ENCODE assay signal across 8 mouse cellular contexts in the genomic region with DNA sequence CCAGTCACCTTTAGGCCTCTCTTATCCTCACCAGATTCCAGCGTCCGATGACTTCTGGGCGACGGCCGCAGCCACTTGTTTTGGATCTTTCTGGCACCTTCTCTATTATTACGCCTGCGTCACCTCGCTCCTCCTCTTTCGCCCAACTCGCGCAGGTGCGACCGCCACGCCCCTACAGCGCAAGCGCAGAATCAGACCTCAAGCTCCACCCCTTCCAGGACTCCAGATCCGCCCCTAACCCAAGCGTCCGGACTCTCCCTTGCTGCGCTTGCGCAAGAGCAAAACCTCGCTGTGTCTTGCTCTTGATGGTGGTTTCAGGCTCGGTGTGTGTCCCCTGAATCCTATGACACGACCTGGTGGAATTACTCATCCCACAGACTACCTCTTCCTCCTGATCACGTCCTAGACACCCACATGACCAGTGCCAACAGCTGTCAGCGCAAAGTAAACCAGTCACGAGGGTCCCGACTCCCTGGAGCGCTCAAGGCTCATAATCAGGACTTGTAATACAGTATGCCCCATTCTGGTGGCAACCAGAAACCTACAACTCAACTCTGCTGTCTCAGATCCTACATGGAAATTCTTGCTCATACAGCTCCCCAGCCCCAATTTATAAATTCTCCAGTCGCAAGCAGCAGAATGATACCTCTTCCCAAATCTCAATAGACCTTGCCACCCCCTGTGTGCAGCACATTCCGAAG. TPM values are rescaled to one million over a fixed set of nuclear protein-coding genes. Genes with fewer than 3 reads are reported as not detected.
A peak's percentile ranks its signal among the peaks of the same experiment; 100 is the strongest.
DNase-seq lines count a peak whose midpoint lies in the region; ATAC-seq and TF ChIP-seq lines count a peak whose summit lies in the region.

No protein-coding gene starts in this region.

- peak overlapping the region; percentile 73 to 86 (median 86) for H3K4me3 ChIP-seq in CH12.LX (replicated peaks in 1 of 3; ENCODE audit: low read depth in 2 of 3, low read length in 2 of 3, poor library complexity in 1 of 3)
- H3K4me3 ChIP-seq in forebrain, embryonic 11.5 days (ENCODE audit: low read depth, low read length): peak overlapping the region; percentile 55
- H3K4me3 ChIP-seq in heart, postnatal 0 days (ENCODE audit: low read depth, low read length): peak overlapping the region; percentile 85
- peak overlapping the region; percentile 98 for H3K4me3 ChIP-seq in liver, embryonic 16.5 days (ENCODE audit: low read depth, low read length)
- H3K4me3 ChIP-seq in neural tube, embryonic 13.5 days: peak overlapping the region; percentile 77
- H3K4me3 ChIP-seq in testis, adult 2 months (ENCODE audit: control insufficient read depth, low read depth, low read length): peak overlapping the region; percentile 91

- H3K9ac ChIP-seq in CH12.LX (ENCODE audit: insufficient read depth, low read depth): peak overlapping the region; percentile 69
- peak overlapping the region; percentile 72 for H3K9ac ChIP-seq in forebrain, embryonic 11.5 days (ENCODE audit: low read length)
- peak overlapping the region; percentile 70 for H3K9ac ChIP-seq in heart, postnatal 0 days (replicated peaks; ENCODE audit: low read depth, low read length)
- peak overlapping the region; percentile 91 for H3K9ac ChIP-seq in liver, embryonic 16.5 days (ENCODE audit: low read depth, low read length)
- H3K9ac ChIP-seq in neural tube, embryonic 13.5 days: peak overlapping the region; percentile 80

- in situ Hi-C loops in CH12.LX (cut with MboI; ENCODE audit: low pct_ligation_motif_present, low pct_unique_long_range_greater_than_20kb, low sequenced_read_pairs): no loop called here

- no peaks in the 10 kb centered on the region for H3K27me3 ChIP-seq in CH12.LX (replicated peaks)
- H3K27me3 ChIP-seq in forebrain, embryonic 11.5 days (ENCODE audit: control insufficient read depth, insufficient read depth, low read length): no peaks in the 10 kb centered on the region
- H3K27me3 ChIP-seq in heart, postnatal 0 days (ENCODE audit: control insufficient read depth, insufficient read depth, low read length): no peaks in the 10 kb centered on the region
- no peaks in the 10 kb centered on the region for H3K27me3 ChIP-seq in liver, embryonic 16.5 days (ENCODE audit: control insufficient read depth, insufficient read depth, low read depth, low read length)
- no peaks in the 10 kb centered on the region for H3K27me3 ChIP-seq in neural tube, embryonic 13.5 days
- H3K27me3 ChIP-seq in testis, adult 2 months (ENCODE audit: control insufficient read depth, insufficient read depth, low read length): no peaks in the 10 kb centered on the region

- dilution Hi-C loops in CH12.LX (cut with MboI; ENCODE audit: extremely low pct_ligation_motif_present, extremely low pct_unique_long_range_greater_than_20kb, low sequenced_read_pairs): no loop called here

- no peak for TF ChIP-seq CTCF in CH12.LX (conservative IDR thresholded peaks at IDR 0.05 in 1 of 2, IDR thresholded peaks at IDR 0.05 in 1 of 2; ENCODE audit: low read depth in 2 of 2, low read length in 2 of 2)
- no peak for TF ChIP-seq CTCF in heart, postnatal 0 days (IDR thresholded peaks at IDR 0.05; ENCODE audit: low read depth)
- TF ChIP-seq CTCF in testis, adult 2 months (IDR thresholded peaks at IDR 0.05; ENCODE audit: control insufficient read depth, insufficient read depth, insufficient replicate concordance, low read depth, low read length): no peak

- peaks cover 3 to 41% of the 10 kb centered on the region in 2 experiments; a peak in 3 of 4 replicates for H3K4me1 ChIP-seq in CH12.LX (ENCODE audit: control insufficient read depth in 1 of 2, insufficient read depth in 2 of 2)
- peaks cover 17% of the 10 kb centered on the region for H3K4me1 ChIP-seq in forebrain, embryonic 11.5 days (replicated peaks; ENCODE audit: control insufficient read depth, insufficient read depth, low read length)
- H3K4me1 ChIP-seq in heart, postnatal 0 days (ENCODE audit: control insufficient read depth, insufficient read depth): peaks cover 20% of the 10 kb centered on the region
- H3K4me1 ChIP-seq in liver, embryonic 16.5 days (ENCODE audit: control insufficient read depth, low read depth, low read length): peaks cover 48% of the 10 kb centered on the region
- peaks cover 39% of the 10 kb centered on the region for H3K4me1 ChIP-seq in neural tube, embryonic 13.5 days (replicated peaks)
- peaks cover 30% of the 10 kb centered on the region for H3K4me1 ChIP-seq in testis, adult 2 months (ENCODE audit: control insufficient read depth, insufficient read depth, low read length)

- TF ChIP-seq POLR2A in CH12.LX (IDR thresholded peaks at IDR 0.05; ENCODE audit: low read depth, low read length): peak; percentile 79
- peak; percentile 71; the same call in 1 of the 2 replicates for TF ChIP-seq POLR2A in testis, adult 2 months (IDR thresholded peaks at IDR 0.05; ENCODE audit: control insufficient read depth, low read depth, low read length)

- ATAC-seq in forebrain, embryonic 11.5 days (replicated peaks; ENCODE audit: low FRiP score): peak; percentile 73
- ATAC-seq in heart, postnatal 0 days (ENCODE audit: insufficient read depth, low read depth): peak; percentile 80
- peak; percentile 69 for ATAC-seq in liver, embryonic 16.5 days (ENCODE audit: low read depth)
- ATAC-seq in neural tube, embryonic 13.5 days (ENCODE audit: low read depth): peak; percentile 67

- no peaks in the 10 kb centered on the region for H3K9me3 ChIP-seq in CH12.LX (replicated peaks; ENCODE audit: low read length)
- H3K9me3 ChIP-seq in forebrain, embryonic 11.5 days (ENCODE audit: control insufficient read depth, low read length): no peaks in the 10 kb centered on the region
- H3K9me3 ChIP-seq in heart, postnatal 0 days (replicated peaks; ENCODE audit: control insufficient read depth, low read length): no peaks in the 10 kb centered on the region
- H3K9me3 ChIP-seq in liver, embryonic 16.5 days (replicated peaks; ENCODE audit: control insufficient read depth, low read length): no peaks in the 10 kb centered on the region
- H3K9me3 ChIP-seq in neural tube, embryonic 13.5 days: no peaks in the 10 kb centered on the region

- no peak for TF ChIP-seq RAD21 in CH12.LX (IDR thresholded peaks at IDR 0.05; ENCODE audit: low read depth, low read length)

- 5% methylated on average over 31 of the region's 31 CpGs for WGBS in forebrain, embryonic 11.5 days
- WGBS in heart, postnatal 0 days: 2% methylated on average over 31 of the region's 31 CpGs
- 1% methylated on average over 31 of the region's 31 CpGs for WGBS in liver, embryonic 16.5 days (ENCODE audit: insufficient replicate concordance)
- 3% methylated on average over 31 of the region's 31 CpGs for WGBS in neural tube, embryonic 13.5 days

- no peak for TF ChIP-seq EP300 in CH12.LX (IDR thresholded peaks at IDR 0.05; ENCODE audit: low read length)
- TF ChIP-seq EP300 in heart, postnatal 0 days (IDR thresholded peaks at IDR 0.05; ENCODE audit: low read depth): no peak

- peak overlapping the region; percentile 87 for H3K4me2 ChIP-seq in CH12.LX (ENCODE audit: insufficient read depth, low read depth, poor library complexity, severe bottlenecking)
- peak overlapping the region; percentile 92 for H3K4me2 ChIP-seq in forebrain, embryonic 11.5 days (ENCODE audit: low read depth, low read length, severe bottlenecking)
- peak overlapping the region; percentile 94 for H3K4me2 ChIP-seq in heart, postnatal 0 days (ENCODE audit: low read depth, low read length)
- H3K4me2 ChIP-seq in liver, embryonic 16.5 days (ENCODE audit: low read depth, low read length): peak overlapping the region; percentile 91
- peak overlapping the region; percentile 85 for H3K4me2 ChIP-seq in neural tube, embryonic 13.5 days

- H3K27ac ChIP-seq in CH12.LX (ENCODE audit: insufficient read depth, low read depth): peak overlapping the region; percentile 34
- peak overlapping the region; percentile 41; the same call in 1 of the 2 replicates for H3K27ac ChIP-seq in forebrain, embryonic 11.5 days (ENCODE audit: low read depth, low read length)
- H3K27ac ChIP-seq in heart, postnatal 0 days (ENCODE audit: low read depth): peak overlapping the region; percentile 92
- H3K27ac ChIP-seq in liver, embryonic 16.5 days (ENCODE audit: low read length): peak overlapping the region; percentile 98
- peak overlapping the region; percentile 91 for H3K27ac ChIP-seq in neural tube, embryonic 13.5 days (replicated peaks)
- H3K27ac ChIP-seq in testis, adult 2 months (ENCODE audit: control insufficient read depth, insufficient read depth, low read depth, low read length): peak overlapping the region; percentile 93

- DNase-seq in CH12.LX (ENCODE audit: extremely low read depth): peak; percentile 98
- peak; percentile 97 for DNase-seq in c-Kit-positive CD71-positive TER-119-negative erythroid progenitor cells, embryonic 14.5 days (ENCODE audit: low read depth)
- peak; percentile 96 for DNase-seq in forebrain, embryonic 11.5 days (ENCODE audit: low spot score)
- DNase-seq in heart, postnatal 0 days (ENCODE audit: low spot score): peak; percentile 96
- DNase-seq in kidney, postnatal 4 days: peak; percentile 93 to 96

- H3K79me2 ChIP-seq in CH12.LX (replicated peaks; ENCODE audit: control insufficient read depth, extremely low read depth, insufficient read depth, poor library complexity, severe bottlenecking): peaks cover 9% of the 10 kb centered on the region

- H3K36me3 ChIP-seq in CH12.LX (replicated peaks in 1 of 2; ENCODE audit: control insufficient read depth in 1 of 2, insufficient read depth in 1 of 2, low read length in 1 of 2): peaks cover 20 to 40% of the 10 kb centered on the region in 2 experiments
- no peaks in the 10 kb centered on the region; the same call in 1 of the 2 replicates for H3K36me3 ChIP-seq in forebrain, embryonic 11.5 days (ENCODE audit: control insufficient read depth, insufficient read depth, low read length)
- H3K36me3 ChIP-seq in heart, postnatal 0 days (replicated peaks; ENCODE audit: control insufficient read depth, insufficient read depth, low read length): peaks cover 22% of the 10 kb centered on the region
- peaks cover 29% of the 10 kb centered on the region for H3K36me3 ChIP-seq in liver, embryonic 16.5 days (ENCODE audit: control insufficient read depth, insufficient read depth)
- H3K36me3 ChIP-seq in neural tube, embryonic 13.5 days: peaks cover 29% of the 10 kb centered on the region
- H3K36me3 ChIP-seq in testis, adult 2 months (ENCODE audit: control insufficient read depth, insufficient read depth, low read length): no peaks in the 10 kb centered on the region

RNA-seq across cellular contexts. Expression of gene Dedd2, which starts 0.5 kb away (rescaled TPM):
- total RNA-seq in CH12.LX (2012; rRNA removed) (11.7 and 12.1 TPM in 2 replicates), CH12.LX (2014; rRNA removed) (10.7 and 13.9 TPM in 2 replicates)
- 10.2 and 10.6 TPM in 2 replicates for polyA plus RNA-seq in CH12.LX (2012; ENCODE audit: insufficient read length, low read depth)
- polyA plus RNA-seq in forebrain, embryonic 11.5 days (2014; fragmentation: Nextera tagmentation; extraction: Ambion mirVana): 11.2 TPM in 2 replicates
- 20.5 and 33.8 TPM in 2 replicates for total RNA-seq in heart, postnatal 0 days (2014; rRNA removed; ENCODE audit: low replicate concordance)
- 9.5 and 11.0 TPM in 2 replicates for polyA plus RNA-seq in heart, postnatal 0 days (2015; fragmentation: Nextera tagmentation; extraction: Ambion mirVana)
- polyA plus RNA-seq in liver, embryonic 16.5 days (2015; fragmentation: Nextera tagmentation; extraction: Ambion mirVana): 29.2 and 31.9 TPM in 2 replicates
- 16.6 and 17.7 TPM in 2 replicates for polyA plus RNA-seq in neural tube, embryonic 13.5 days (2015; fragmentation: Nextera tagmentation; extraction: Ambion mirVana)
- 26.0 and 27.1 TPM in 2 replicates for polyA plus RNA-seq in testis, adult 2 months (2012; rRNA removed)

RNA-seq across cellular contexts. Expression of gene Zfp526, which starts 1.3 kb away (rescaled TPM):
- 6.5 and 7.4 TPM in 2 replicates for total RNA-seq in CH12.LX (2012; rRNA removed)
- 2.0 and 2.2 TPM in 2 replicates for total RNA-seq in CH12.LX (2014; rRNA removed)
- 6.5 and 7.0 TPM in 2 replicates for polyA plus RNA-seq in CH12.LX (2012; ENCODE audit: insufficient read length, low read depth)
- 3.5 and 3.8 TPM in 2 replicates for polyA plus RNA-seq in forebrain, embryonic 11.5 days (2014; fragmentation: Nextera tagmentation; extraction: Ambion mirVana)
- total RNA-seq in heart, postnatal 0 days (2014; rRNA removed; ENCODE audit: low replicate concordance): 6.6 and 6.8 TPM in 2 replicates
- polyA plus RNA-seq in heart, postnatal 0 days (2015; fragmentation: Nextera tagmentation; extraction: Ambion mirVana): 1.2 and 1.4 TPM in 2 replicates
- 1.6 and 1.9 TPM in 2 replicates for polyA plus RNA-seq in liver, embryonic 16.5 days (2015; fragmentation: Nextera tagmentation; extraction: Ambion mirVana)
- 2.0 and 2.1 TPM in 2 replicates for polyA plus RNA-seq in neural tube, embryonic 13.5 days (2015; fragmentation: Nextera tagmentation; extraction: Ambion mirVana)
- polyA plus RNA-seq in testis, adult 2 months (2012; rRNA removed): 29.4 and 31.9 TPM in 2 replicates

RNA-seq across cellular contexts. Expression of gene Gsk3a, which starts 17.7 kb away (rescaled TPM):
- 47.5 and 55.1 TPM in 2 replicates for total RNA-seq in CH12.LX (2012; rRNA removed)
- 44.1 and 45.8 TPM in 2 replicates for total RNA-seq in CH12.LX (2014; rRNA removed)
- polyA plus RNA-seq in CH12.LX (2012; ENCODE audit: insufficient read length, low read depth): 72.2 and 76.1 TPM in 2 replicates
- 14.0 and 16.6 TPM in 2 replicates for polyA plus RNA-seq in forebrain, embryonic 11.5 days (2014; fragmentation: Nextera tagmentation; extraction: Ambion mirVana)
- 62.1 and 64.7 TPM in 2 replicates for total RNA-seq in heart, postnatal 0 days (2014; rRNA removed; ENCODE audit: low replicate concordance)
- 5.3 and 5.9 TPM in 2 replicates for polyA plus RNA-seq in heart, postnatal 0 days (2015; fragmentation: Nextera tagmentation; extraction: Ambion mirVana)
- polyA plus RNA-seq in liver, embryonic 16.5 days (2015; fragmentation: Nextera tagmentation; extraction: Ambion mirVana): 4.0 and 5.3 TPM in 2 replicates
- 16.5 and 16.8 TPM in 2 replicates for polyA plus RNA-seq in neural tube, embryonic 13.5 days (2015; fragmentation: Nextera tagmentation; extraction: Ambion mirVana)
- polyA plus RNA-seq in testis, adult 2 months (2012; rRNA removed): 91.9 and 94.8 TPM in 2 replicates

RNA-seq across cellular contexts. Expression of gene Erf, which starts 30.7 kb away (rescaled TPM):
- 13.0 and 13.2 TPM in 2 replicates for total RNA-seq in CH12.LX (2012; rRNA removed)
- 6.1 and 7.1 TPM in 2 replicates for total RNA-seq in CH12.LX (2014; rRNA removed)
- polyA plus RNA-seq in CH12.LX (2012; ENCODE audit: insufficient read length, low read depth): 15.2 and 15.4 TPM in 2 replicates
- 14.6 and 17.5 TPM in 2 replicates for polyA plus RNA-seq in forebrain, embryonic 11.5 days (2014; fragmentation: Nextera tagmentation; extraction: Ambion mirVana)
- 41.4 and 66.8 TPM in 2 replicates for total RNA-seq in heart, postnatal 0 days (2014; rRNA removed; ENCODE audit: low replicate concordance)
- polyA plus RNA-seq in heart, postnatal 0 days (2015; fragmentation: Nextera tagmentation; extraction: Ambion mirVana): 6.5 and 7.0 TPM in 2 replicates
- 3.4 and 3.6 TPM in 2 replicates for polyA plus RNA-seq in liver, embryonic 16.5 days (2015; fragmentation: Nextera tagmentation; extraction: Ambion mirVana)
- 4.9 and 8.0 TPM in 2 replicates for polyA plus RNA-seq in neural tube, embryonic 13.5 days (2015; fragmentation: Nextera tagmentation; extraction: Ambion mirVana)
- polyA plus RNA-seq in testis, adult 2 months (2012; rRNA removed): 40.4 and 44.1 TPM in 2 replicates

RNA-seq across cellular contexts. Expression of gene Pou2f2, which starts 40.4 kb away (rescaled TPM):
- 28.2 and 46.1 TPM in 2 replicates for total RNA-seq in CH12.LX (2012; rRNA removed)
- 7.3 and 8.9 TPM in 2 replicates for total RNA-seq in CH12.LX (2014; rRNA removed)
- 72.1 and 102 TPM in 2 replicates for polyA plus RNA-seq in CH12.LX (2012; ENCODE audit: insufficient read length, low read depth)
- polyA plus RNA-seq in forebrain, embryonic 11.5 days (2014; fragmentation: Nextera tagmentation; extraction: Ambion mirVana): 16.8 and 19.9 TPM in 2 replicates
- under 0.01 and 0.15 TPM in 2 replicates for total RNA-seq in heart, postnatal 0 days (2014; rRNA removed; ENCODE audit: low replicate concordance)
- 0.25 and 0.26 TPM in 2 replicates for polyA plus RNA-seq in heart, postnatal 0 days (2015; fragmentation: Nextera tagmentation; extraction: Ambion mirVana)
- 0.99 and 1.7 TPM in 2 replicates for polyA plus RNA-seq in liver, embryonic 16.5 days (2015; fragmentation: Nextera tagmentation; extraction: Ambion mirVana)
- polyA plus RNA-seq in neural tube, embryonic 13.5 days (2015; fragmentation: Nextera tagmentation; extraction: Ambion mirVana): 28.0 and 29.4 TPM in 2 replicates
- 8.3 TPM in 2 replicates for polyA plus RNA-seq in testis, adult 2 months (2012; rRNA removed)

Comparison
In these comparisons a context has a peak if more than half of its experiments do, and no peak if none do; other contexts are left out.
1. Peak in every context shown above with its lines: DNase-seq, ATAC-seq, H3K4me3 ChIP-seq and H3K27ac ChIP-seq.
2. H3K27ac ChIP-seq: peak in every context shown above with its lines; median percentile 98 in liver, embryonic 16.5 days; 93 in testis, adult 2 months; 92 in heart, postnatal 0 days; 91 in neural tube, embryonic 13.5 days; 41 in forebrain, embryonic 11.5 days; 34 in CH12.LX.